Mouse (Mus musculus): ENCODE measurements at regions not wholly inside any gene's neighbourhood (a gene's known extent, or its start where the extent isn't known, plus 50 kb on each side); places are given as distances from the start of the nearest gene placed in this dataset.

GRCm38 (mm10) chr16:51915929-51916308 lies 115.1 kb upstream of the Cblb start:
- 38% methylated on average over 13 of the region's 13 CpGs for WGBS
- Histone ChIP-seq H3K27me3 (replicated peaks) (no peaks in the 10 kb centered on the region), H3K9me3 (no peaks in the 10 kb centered on the region), H3K27ac (no peak overlapping the region), H3K4me1 (peaks cover 21% of the 10 kb centered on the region), H3K4me2 (peak overlapping the region; percentile 31), H3K36me3 (replicated peaks) (no peaks in the 10 kb centered on the region), H3K4me3 (no peak overlapping the region), H3K9ac (no peak overlapping the region)
- peak; percentile 38; the same call in 1 of the 2 replicates for ATAC-seq (replicated peaks)

- no peak overlapping the region for H3K27ac ChIP-seq
- H3K9ac ChIP-seq, result no peak overlapping the region
- peak; percentile 69 for ATAC-seq (replicated peaks)
- H3K27me3 ChIP-seq (replicated peaks), result no peaks in the 10 kb centered on the region
- H3K4me1 ChIP-seq, result peaks cover 21% of the 10 kb centered on the region
- WGBS, result 45% methylated on average over 5 of the region's 5 CpGs
- no peak overlapping the region for H3K4me3 ChIP-seq
- peak overlapping the region; percentile 31 for H3K4me2 ChIP-seq
- H3K36me3 ChIP-seq (replicated peaks), result no peaks in the 10 kb centered on the region
- no peaks in the 10 kb centered on the region for H3K9me3 ChIP-seq
Observed at GRCm38 (mm10) chr16:51916337-51916736, 114.7 kb upstream of the Cblb start.

GRCm38 (mm10) chr16:51916820-51917219 lies 114.2 kb upstream of the Cblb start:
- WGBS, result 53% methylated on average over 3 of the region's 3 CpGs
- Histone ChIP-seq H3K4me1 (peaks cover 21% of the 10 kb centered on the region), H3K27me3 (replicated peaks) (no peaks in the 10 kb centered on the region), H3K9me3 (no peaks in the 10 kb centered on the region), H3K9ac (no peak overlapping the region), H3K4me2 (no peak overlapping the region), H3K4me3 (no peak overlapping the region), H3K27ac (no peak overlapping the region), H3K36me3 (replicated peaks) (no peaks in the 10 kb centered on the region)
- peak; percentile 48; the same call in 1 of the 2 replicates for ATAC-seq (replicated peaks)

- 38% methylated on average over 2 of the region's 2 CpGs for WGBS
- Histone ChIP-seq H3K4me1 (peaks cover 21% of the 10 kb centered on the region), H3K27ac (no peak overlapping the region), H3K9me3 (no peaks in the 10 kb centered on the region), H3K36me3 (replicated peaks) (no peaks in the 10 kb centered on the region), H3K9ac (no peak overlapping the region), H3K4me2 (no peak overlapping the region), H3K4me3 (no peak overlapping the region), H3K27me3 (replicated peaks) (no peaks in the 10 kb centered on the region)
- no peak for ATAC-seq (replicated peaks)
Observed at GRCm38 (mm10) chr16:51917540-51917939, 113.5 kb upstream of the Cblb start.

- H3K4me3 ChIP-seq, result no peak overlapping the region
- no peak for ATAC-seq (replicated peaks)
- WGBS, result 92% methylated on average over 4 of the region's 4 CpGs
Observed at GRCm38 (mm10) chr16:51921025-51921424, 110.0 kb upstream of the Cblb start.

GRCm38 (mm10) chr16:51922589-51922988 lies 108.4 kb upstream of the Cblb start:
- Histone ChIP-seq H3K9me3 (no peaks in the 10 kb centered on the region), H3K4me2 (no peak overlapping the region), H3K9ac (no peak overlapping the region), H3K4me1 (no peaks in the 10 kb centered on the region), H3K4me3 (no peak overlapping the region), H3K27me3 (replicated peaks) (no peaks in the 10 kb centered on the region), H3K36me3 (replicated peaks) (no peaks in the 10 kb centered on the region), H3K27ac (no peak overlapping the region)
- ATAC-seq (replicated peaks), result no peak
- 74% methylated on average over 3 of the region's 3 CpGs for WGBS

More at GRCm38 (mm10) chr16:51921025-51921424, 110.0 kb upstream of the Cblb start:
- Histone ChIP-seq H3K27ac (no peak overlapping the region), H3K4me2 (no peak overlapping the region), H3K36me3 (replicated peaks) (no peaks in the 10 kb centered on the region), H3K27me3 (replicated peaks) (no peaks in the 10 kb centered on the region), H3K9ac (no peak overlapping the region), H3K4me1 (peaks cover 13% of the 10 kb centered on the region), H3K9me3 (no peaks in the 10 kb centered on the region)

GRCm38 (mm10) chr16:51925639-51926038 lies 105.4 kb upstream of the Cblb start:
- 88% methylated on average over 3 of the region's 3 CpGs for WGBS
- Histone ChIP-seq H3K36me3 (replicated peaks) (no peaks in the 10 kb centered on the region), H3K4me3 (no peak overlapping the region), H3K27ac (no peak overlapping the region), H3K27me3 (replicated peaks) (no peaks in the 10 kb centered on the region), H3K9ac (no peak overlapping the region), H3K4me2 (no peak overlapping the region), H3K4me1 (no peaks in the 10 kb centered on the region), H3K9me3 (no peaks in the 10 kb centered on the region)
- ATAC-seq (replicated peaks), result no peak

DNA sequence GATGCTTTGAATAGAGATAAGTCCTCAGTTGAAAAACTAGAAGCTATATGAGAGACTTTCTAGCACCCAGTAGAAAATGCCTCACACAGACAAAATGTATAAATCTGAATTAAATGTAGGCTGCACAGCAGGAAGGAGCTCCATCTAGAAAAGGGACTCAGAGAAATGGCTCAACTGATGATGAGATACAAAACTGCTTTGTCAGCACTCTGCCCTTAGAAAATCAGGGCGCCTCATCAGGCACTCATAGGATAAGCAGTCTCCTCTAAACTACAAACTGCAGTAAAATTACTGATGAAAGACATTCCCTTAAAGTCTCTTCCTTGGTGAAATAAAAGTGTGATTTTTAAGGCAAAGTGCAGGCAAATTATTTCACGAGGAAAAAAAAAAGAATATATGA lies 97.9 kb upstream of the Cblb start:
- Histone ChIP-seq H3K36me3 (replicated peaks) (no peaks in the 10 kb centered on the region), H3K27me3 (replicated peaks) (no peaks in the 10 kb centered on the region), H3K9me3 (no peaks in the 10 kb centered on the region), H3K27ac (no peak overlapping the region), H3K4me3 (no peak overlapping the region), H3K4me2 (no peak overlapping the region), H3K4me1 (no peaks in the 10 kb centered on the region), H3K9ac (no peak overlapping the region)
- 91% methylated on average over 2 of the region's 2 CpGs for WGBS
- no peak for ATAC-seq (replicated peaks)

DNA sequence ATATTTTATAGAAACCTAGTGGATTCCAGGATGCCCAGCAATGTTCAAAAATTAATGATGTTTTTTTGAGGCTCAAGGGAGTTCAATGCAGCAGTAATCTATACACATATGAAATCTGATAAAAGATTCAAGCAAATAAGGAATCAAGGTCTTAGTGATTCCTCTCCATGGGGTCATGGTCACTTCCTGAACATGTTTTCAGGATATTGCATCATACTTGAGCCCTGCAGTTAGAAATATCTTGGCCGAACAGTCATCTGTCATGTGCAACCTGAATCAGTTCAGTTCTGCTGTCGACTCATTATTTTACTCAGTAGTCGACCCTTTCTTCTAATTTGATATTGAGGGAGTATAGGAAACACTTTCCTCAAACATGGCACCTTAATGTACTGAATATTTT lies 97.1 kb upstream of the Cblb start:
- Histone ChIP-seq H3K4me1 (no peaks in the 10 kb centered on the region), H3K36me3 (replicated peaks) (no peaks in the 10 kb centered on the region), H3K9ac (no peak overlapping the region), H3K4me2 (no peak overlapping the region), H3K27ac (no peak overlapping the region), H3K9me3 (no peaks in the 10 kb centered on the region), H3K27me3 (replicated peaks) (no peaks in the 10 kb centered on the region), H3K4me3 (no peak overlapping the region)
- ATAC-seq (replicated peaks), result no peak
- 86% methylated on average over 3 of the region's 3 CpGs for WGBS

DNA sequence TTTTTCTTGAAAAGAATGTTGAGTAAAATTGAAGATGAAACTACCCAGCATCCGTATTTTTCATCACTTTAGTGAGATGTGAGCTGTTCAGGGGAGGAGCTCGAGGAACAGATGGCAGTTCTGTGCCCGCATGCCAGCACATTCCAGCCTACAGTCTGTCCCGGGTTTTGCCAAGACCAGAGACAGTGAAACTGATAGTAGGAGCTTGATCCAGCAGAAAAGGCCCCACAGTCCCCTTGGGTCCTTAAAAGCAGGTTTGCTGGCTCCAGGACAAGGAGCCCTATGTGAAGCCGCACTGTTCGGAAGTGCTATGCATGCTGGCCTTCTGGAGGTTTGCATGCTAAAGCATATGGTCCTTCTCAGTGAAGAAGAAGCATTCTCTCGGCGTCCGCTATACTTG lies 93.7 kb upstream of the Cblb start:
- H3K9ac ChIP-seq, result no peak overlapping the region
- no peaks in the 10 kb centered on the region for H3K9me3 ChIP-seq
- no peaks in the 10 kb centered on the region for H3K4me1 ChIP-seq
- no peak for ATAC-seq (replicated peaks)
- no peak overlapping the region for H3K4me3 ChIP-seq
- H3K4me2 ChIP-seq, result no peak overlapping the region
- WGBS, result 93% methylated on average over 9 of the region's 9 CpGs
- no peaks in the 10 kb centered on the region for H3K36me3 ChIP-seq (replicated peaks)
- H3K27ac ChIP-seq, result no peak overlapping the region
- no peaks in the 10 kb centered on the region for H3K27me3 ChIP-seq (replicated peaks)

GRCm38 (mm10) chr16:51939061-51939460 lies 92.0 kb upstream of the Cblb start:
- Histone ChIP-seq H3K4me2 (no peak overlapping the region), H3K36me3 (replicated peaks) (no peaks in the 10 kb centered on the region), H3K4me1 (no peaks in the 10 kb centered on the region), H3K9me3 (no peaks in the 10 kb centered on the region), H3K4me3 (no peak overlapping the region), H3K27ac (no peak overlapping the region), H3K27me3 (replicated peaks) (no peaks in the 10 kb centered on the region), H3K9ac (no peak overlapping the region)
- no peak for ATAC-seq (replicated peaks)
- 89% methylated on average over 5 of the region's 5 CpGs for WGBS

DNA sequence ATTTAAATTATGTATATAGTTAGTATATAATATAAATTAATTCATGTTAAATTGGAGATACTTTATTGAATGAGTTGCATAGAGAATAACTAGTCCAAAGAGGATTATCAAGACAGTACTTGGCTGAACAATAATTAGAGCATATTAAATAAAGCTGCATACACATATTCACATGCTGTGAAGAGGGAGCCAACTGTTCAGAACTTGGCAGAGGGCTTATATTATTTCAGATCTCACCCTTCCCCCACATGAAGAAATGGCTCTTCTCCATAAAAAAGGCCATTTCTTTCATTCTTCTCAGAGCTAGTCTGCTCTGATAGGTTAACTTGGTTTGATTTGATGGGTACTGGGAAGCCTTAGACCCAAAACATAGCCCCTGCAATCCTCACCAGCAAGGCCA lies 90.5 kb upstream of the Cblb start:
- H3K4me2 ChIP-seq, result no peak overlapping the region
- no peak overlapping the region for H3K4me3 ChIP-seq
- H3K9me3 ChIP-seq, result no peaks in the 10 kb centered on the region
- no peak for ATAC-seq (replicated peaks)
- H3K27me3 ChIP-seq (replicated peaks), result no peaks in the 10 kb centered on the region
- H3K36me3 ChIP-seq (replicated peaks), result no peaks in the 10 kb centered on the region
- no peak overlapping the region for H3K9ac ChIP-seq
- H3K27ac ChIP-seq, result no peak overlapping the region
- no peaks in the 10 kb centered on the region for H3K4me1 ChIP-seq

DNA sequence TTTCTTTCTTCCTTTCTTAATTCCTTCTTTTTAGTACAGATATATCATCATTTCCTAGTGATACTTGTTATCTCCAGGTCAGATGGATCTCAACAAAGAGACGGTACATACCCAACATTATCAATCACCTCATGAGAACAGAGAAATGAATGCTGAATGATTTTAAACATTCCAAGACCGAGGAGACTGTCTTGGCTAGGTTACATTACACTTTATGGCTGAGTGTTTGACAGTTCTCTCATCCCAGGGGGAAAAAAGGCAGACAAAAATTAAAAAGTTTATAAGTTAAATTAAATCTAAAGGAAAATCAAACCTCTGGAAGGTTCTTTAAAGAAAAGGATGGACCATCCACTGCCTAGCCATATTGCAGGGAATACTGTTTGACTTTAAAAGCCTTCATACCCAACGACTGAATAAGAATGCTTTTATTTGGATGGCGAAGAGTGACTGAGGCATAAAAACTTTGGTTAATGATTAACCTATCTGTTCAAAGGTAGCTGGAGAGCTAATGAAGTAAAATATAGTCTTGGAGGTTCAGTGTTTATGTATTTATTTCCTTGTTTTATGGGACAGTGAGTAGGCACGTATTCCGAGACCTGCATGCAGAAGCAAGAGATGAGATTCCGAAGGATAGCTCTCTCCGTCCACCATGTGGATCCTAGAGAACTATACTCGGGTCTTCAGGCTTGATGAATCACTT lies 88.4 kb upstream of the Cblb start:
- ATAC-seq (replicated peaks), result no peak
- Histone ChIP-seq H3K4me2 (no peak overlapping the region), H3K36me3 (replicated peaks) (no peaks in the 10 kb centered on the region), H3K27me3 (replicated peaks) (no peaks in the 10 kb centered on the region), H3K4me3 (no peak overlapping the region), H3K4me1 (no peaks in the 10 kb centered on the region), H3K9ac (no peak overlapping the region), H3K27ac (no peak overlapping the region), H3K9me3 (no peaks in the 10 kb centered on the region)
- WGBS, result 91% methylated on average over 9 of the region's 9 CpGs

Data from midbrain, embryonic 15.5 days (tissue).